Mouse (Mus musculus): Measurements from ENCODE around the gene Hspa2.

- no peak for TF ChIP-seq CTCF (IDR thresholded peaks at IDR 0.05; ENCODE audit: extremely low read depth, insufficient read depth, insufficient read length, insufficient replicate concordance)
- no peak for TF ChIP-seq POLR2A (IDR thresholded peaks at IDR 0.05; ENCODE audit: low read depth, low read length)
Measured at GRCm38 (mm10) chr12:76405971-76406370, 2.0 kb downstream of the Hspa2 start.

Data from spleen, adult 2 months (tissue).